Mouse (Mus musculus): Measurements from ENCODE around the gene Tmem229b. TPM values are rescaled to one million over a fixed set of nuclear protein-coding genes. Genes with fewer than 3 reads are reported as not detected.
"Not testable (repeated sequence)": the region's sequence is repeated elsewhere in the genome, so short reads cannot be mapped to it uniquely, and the experiment has no call there.

Gene Tmem229b
- polyA plus RNA-seq, 1 experiment from 2014 or later: 5.0 TPM

- 28% methylated on average over 3 of the region's 3 CpGs for WGBS
- no peak overlapping the region for H3K4me2 ChIP-seq (replicated peaks)
- H3K36me3 ChIP-seq: no peaks in the 10 kb centered on the region
- no peaks in the 10 kb centered on the region for H3K9me3 ChIP-seq
- no peak overlapping the region for H3K27ac ChIP-seq
- H3K4me3 ChIP-seq (replicated peaks): no peak overlapping the region
- H3K9ac ChIP-seq: no peak overlapping the region
- ATAC-seq: no peak
- H3K4me1 ChIP-seq (replicated peaks): 0 out of 2 replicates have a peak, but pooled peaks cover 2% of the 10 kb centered on the region
- no peaks in the 10 kb centered on the region for H3K27me3 ChIP-seq (replicated peaks)
Observed at GRCm38 (mm10) chr12:79035349-79035748, 27.9 kb upstream of the Tmem229b start.

- H3K9me3 ChIP-seq: no peaks in the 10 kb centered on the region
- no peaks in the 10 kb centered on the region for H3K36me3 ChIP-seq
- no peak overlapping the region for H3K4me3 ChIP-seq (replicated peaks)
- no peak for ATAC-seq
- H3K27ac ChIP-seq: no peak overlapping the region
- no peaks in the 10 kb centered on the region for H3K27me3 ChIP-seq (replicated peaks)
- 99% methylated on average over 2 of the region's 2 CpGs for WGBS
- H3K4me1 ChIP-seq (replicated peaks): peaks cover 6% of the 10 kb centered on the region; the same call in 1 of the 2 replicates
- no peak overlapping the region for H3K4me2 ChIP-seq (replicated peaks)
- no peak overlapping the region for H3K9ac ChIP-seq
Observed at GRCm38 (mm10) chr12:79034331-79034730, 26.9 kb upstream of the Tmem229b start.

DNA sequence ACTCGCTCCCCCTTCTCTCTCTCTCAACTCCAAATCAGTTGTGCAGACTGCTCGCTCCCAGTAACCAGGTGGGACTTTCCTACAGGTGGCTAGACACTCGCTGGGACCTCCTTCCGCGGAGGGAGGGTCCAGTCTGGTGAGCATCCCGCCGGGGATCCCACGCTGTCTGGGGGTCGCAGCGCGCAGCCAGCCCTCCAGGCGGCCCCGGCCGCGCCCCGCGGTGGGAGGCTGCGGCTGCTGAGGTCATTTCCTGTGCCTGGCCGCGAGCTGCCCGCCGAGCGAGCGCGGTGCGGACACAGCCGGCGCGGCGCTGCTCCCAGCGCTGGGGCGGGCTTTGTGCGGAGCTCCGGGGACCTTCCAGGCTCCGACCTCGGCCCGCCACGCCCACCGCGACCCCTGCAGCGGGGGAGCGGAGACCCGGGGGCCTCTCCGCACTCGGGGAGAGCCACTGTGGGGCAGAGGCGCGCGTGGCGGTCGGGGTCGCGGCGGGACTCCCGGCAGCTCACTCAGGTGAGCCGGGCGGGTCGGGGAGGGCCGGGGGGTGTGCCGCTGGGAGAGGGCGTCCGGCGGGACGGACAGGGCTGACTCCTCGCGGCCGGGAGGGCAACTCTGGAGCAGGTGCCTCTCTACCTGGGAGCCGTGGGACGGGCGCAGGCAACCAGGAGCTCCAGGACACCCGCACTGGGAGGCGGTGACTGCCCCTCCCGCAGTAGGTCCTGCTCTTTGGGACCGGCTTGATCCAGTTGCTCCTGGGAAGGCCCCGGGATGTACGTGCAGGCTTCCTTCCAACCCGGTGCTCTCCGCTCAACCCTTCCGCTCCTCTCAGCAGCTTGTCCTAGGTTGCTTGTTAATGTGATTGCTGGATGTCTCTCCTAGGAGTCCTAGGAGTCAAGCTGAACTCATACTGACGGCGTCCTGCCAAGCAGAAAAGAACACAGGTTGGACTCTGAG is 21.8 kb upstream of the Tmem229b start, which contains the start of gene Plekhh1:
Gene Plekhh1, plus strand, starts transcription at position 253 of the 951 bp plus-strand sequence.
- H3K9ac ChIP-seq: peak within 1 kb of the TSS; percentile 90
- no peaks in the 10 kb centered on the region for H3K9me3 ChIP-seq
- H3K4me2 ChIP-seq (replicated peaks): peak within 1 kb of the TSS; percentile 91
- H3K36me3 ChIP-seq: no peaks in the 10 kb centered on the region
- WGBS: under 1% methylated on average over 55 of the region's 80 CpGs
- H3K27me3 ChIP-seq (replicated peaks): no peaks in the 10 kb centered on the region
- peak; percentile 95 for ATAC-seq
- peak within 1 kb of the TSS; percentile 74 for H3K27ac ChIP-seq
- H3K4me3 ChIP-seq (replicated peaks): peak within 1 kb of the TSS; percentile 82
- H3K4me1 ChIP-seq (replicated peaks): peaks cover 8% of the 10 kb centered on the region; the same call in 1 of the 2 replicates

DNA sequence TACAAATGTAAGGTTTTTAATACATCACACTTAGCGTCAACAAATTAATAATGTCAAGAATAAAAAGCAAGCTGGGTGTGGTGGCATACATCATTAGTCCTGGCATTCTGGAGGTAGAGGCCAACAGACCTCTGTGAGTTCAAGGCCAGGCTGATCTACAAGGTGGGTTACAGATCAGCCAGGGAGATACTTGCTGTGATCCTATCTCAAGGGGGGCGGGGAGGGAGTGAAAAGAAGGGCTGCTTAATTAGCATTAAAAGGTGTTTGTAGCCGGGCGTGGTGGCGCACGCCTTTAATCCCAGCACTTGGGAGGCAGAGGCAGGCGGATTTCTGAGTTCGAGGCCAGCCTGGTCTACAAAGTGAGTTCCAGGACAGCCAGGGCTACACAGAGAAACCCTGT is 20.1 kb upstream of the Tmem229b start:
- not testable (repeated sequence) for H3K36me3 ChIP-seq; H3K4me2 ChIP-seq (replicated peaks); H3K27me3 ChIP-seq (replicated peaks); H3K9me3 ChIP-seq; H3K27ac ChIP-seq; ATAC-seq; H3K4me1 ChIP-seq (replicated peaks); H3K4me3 ChIP-seq (replicated peaks); H3K9ac ChIP-seq
- WGBS: 96% methylated on average over 8 of the region's 8 CpGs

- Histone ChIP-seq H3K4me1 (replicated peaks) (no peaks in the 10 kb centered on the region), H3K9me3 (no peaks in the 10 kb centered on the region), H3K27me3 (replicated peaks) (no peaks in the 10 kb centered on the region), H3K9ac (no peak overlapping the region), H3K4me3 (replicated peaks) (no peak overlapping the region), H3K4me2 (replicated peaks) (no peak overlapping the region), H3K36me3 (no peaks in the 10 kb centered on the region), H3K27ac (no peak overlapping the region)
- WGBS: 9% methylated on average over 3 of the region's 3 CpGs
- ATAC-seq: peak; percentile 84
Observed at GRCm38 (mm10) chr12:79022882-79023281, 15.5 kb upstream of the Tmem229b start.

GRCm38 (mm10) chr12:79021902-79022301 is 14.5 kb upstream of the Tmem229b start:
- WGBS: 72% methylated on average over 1 of the region's 1 CpGs
- H3K4me1 ChIP-seq (replicated peaks): no peaks in the 10 kb centered on the region
- no peaks in the 10 kb centered on the region for H3K36me3 ChIP-seq
- no peak overlapping the region for H3K4me2 ChIP-seq (replicated peaks)
- no peaks in the 10 kb centered on the region for H3K9me3 ChIP-seq
- H3K27ac ChIP-seq: no peak overlapping the region
- no peaks in the 10 kb centered on the region for H3K27me3 ChIP-seq (replicated peaks)
- ATAC-seq: no peak
- H3K9ac ChIP-seq: no peak overlapping the region
- no peak overlapping the region for H3K4me3 ChIP-seq (replicated peaks)

DNA sequence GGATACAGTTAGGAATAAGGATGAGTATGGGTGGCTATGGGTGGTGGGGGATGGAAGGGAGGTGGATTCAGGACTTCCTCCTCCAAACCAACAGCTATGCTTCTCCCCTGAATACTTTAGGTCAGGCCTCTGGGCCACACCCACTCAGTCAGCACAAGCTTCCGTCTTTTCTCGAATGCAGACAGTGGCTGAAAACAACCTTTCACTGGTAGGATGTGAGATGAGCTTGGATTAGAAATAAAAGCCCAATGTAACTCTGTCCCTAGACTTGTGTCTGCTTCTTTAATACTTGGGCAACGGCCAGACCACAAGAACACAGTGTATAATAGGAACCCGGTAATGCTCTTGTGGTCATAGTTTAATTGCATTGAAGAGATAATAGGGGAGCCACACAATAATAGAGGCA is 10.6 kb upstream of the Tmem229b start:
- no peak overlapping the region for H3K27ac ChIP-seq
- H3K4me1 ChIP-seq (replicated peaks): no peaks in the 10 kb centered on the region
- no peaks in the 10 kb centered on the region for H3K36me3 ChIP-seq
- H3K9me3 ChIP-seq: no peaks in the 10 kb centered on the region
- H3K9ac ChIP-seq: no peak overlapping the region
- WGBS: 46% methylated on average over 4 of the region's 4 CpGs
- no peak for ATAC-seq
- no peaks in the 10 kb centered on the region for H3K27me3 ChIP-seq (replicated peaks)
- H3K4me3 ChIP-seq (replicated peaks): no peak overlapping the region
- no peak overlapping the region for H3K4me2 ChIP-seq (replicated peaks)

DNA sequence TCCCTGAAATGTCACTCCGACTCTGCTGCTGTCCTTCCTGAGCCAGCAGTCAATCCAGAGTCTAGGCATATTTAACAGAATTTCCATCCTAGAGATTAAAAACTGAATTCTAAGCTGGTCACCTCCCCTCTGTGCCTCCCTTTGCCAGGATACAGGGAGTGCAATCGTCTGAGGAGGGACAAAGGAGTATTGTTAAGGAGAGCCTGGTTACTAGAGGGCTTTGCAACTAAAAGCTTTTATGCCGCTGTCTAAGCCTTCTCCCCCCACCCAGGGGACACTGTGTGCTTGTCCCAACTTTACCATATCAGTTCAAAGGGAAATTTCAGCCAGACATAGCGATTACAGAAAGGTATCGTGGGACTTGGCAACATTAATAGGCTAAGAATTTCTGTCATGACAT is 8.7 kb upstream of the Tmem229b start:
- no peak overlapping the region for H3K4me2 ChIP-seq (replicated peaks)
- H3K27me3 ChIP-seq (replicated peaks): no peaks in the 10 kb centered on the region
- H3K4me3 ChIP-seq (replicated peaks): no peak overlapping the region
- WGBS: 59% methylated on average over 5 of the region's 5 CpGs
- H3K4me1 ChIP-seq (replicated peaks): no peaks in the 10 kb centered on the region; the same call in 1 of the 2 replicates
- H3K27ac ChIP-seq: no peak overlapping the region
- H3K9me3 ChIP-seq: no peaks in the 10 kb centered on the region
- no peak overlapping the region for H3K9ac ChIP-seq
- no peak for ATAC-seq
- no peaks in the 10 kb centered on the region for H3K36me3 ChIP-seq

DNA sequence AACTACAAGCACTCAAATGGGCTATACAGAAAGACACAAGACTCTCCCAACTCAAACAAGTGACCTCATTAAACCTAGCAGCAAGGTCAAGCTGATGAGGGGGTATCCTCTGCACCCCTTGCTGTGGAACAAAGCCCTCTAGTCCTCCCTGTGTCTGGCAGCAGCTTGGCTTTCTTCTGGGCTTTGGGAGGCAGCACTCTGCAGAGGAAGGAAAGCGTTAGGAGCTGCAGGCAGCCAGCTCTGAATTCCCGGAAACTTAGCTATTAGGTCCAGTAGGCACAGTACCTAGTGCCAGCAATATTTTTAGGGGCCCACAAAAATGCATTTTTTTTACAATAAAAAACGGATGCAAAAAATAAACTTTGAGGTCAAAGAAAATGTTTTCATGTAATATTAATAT is 3.1 kb upstream of the Tmem229b start:
- Histone ChIP-seq H3K9ac (no peak overlapping the region), H3K36me3 (no peaks in the 10 kb centered on the region), H3K4me1 (replicated peaks) (peaks cover 10% of the 10 kb centered on the region), H3K4me3 (replicated peaks) (no peak overlapping the region), H3K9me3 (no peaks in the 10 kb centered on the region), H3K4me2 (replicated peaks) (no peak overlapping the region), H3K27ac (no peak overlapping the region), H3K27me3 (replicated peaks) (0 out of 2 replicates have a peak, but pooled peaks cover under 1% of the 10 kb centered on the region)
- ATAC-seq: no peak
- whole genome bisulfite sequencing: 36% methylated on average over 3 of the region's 3 CpGs

DNA sequence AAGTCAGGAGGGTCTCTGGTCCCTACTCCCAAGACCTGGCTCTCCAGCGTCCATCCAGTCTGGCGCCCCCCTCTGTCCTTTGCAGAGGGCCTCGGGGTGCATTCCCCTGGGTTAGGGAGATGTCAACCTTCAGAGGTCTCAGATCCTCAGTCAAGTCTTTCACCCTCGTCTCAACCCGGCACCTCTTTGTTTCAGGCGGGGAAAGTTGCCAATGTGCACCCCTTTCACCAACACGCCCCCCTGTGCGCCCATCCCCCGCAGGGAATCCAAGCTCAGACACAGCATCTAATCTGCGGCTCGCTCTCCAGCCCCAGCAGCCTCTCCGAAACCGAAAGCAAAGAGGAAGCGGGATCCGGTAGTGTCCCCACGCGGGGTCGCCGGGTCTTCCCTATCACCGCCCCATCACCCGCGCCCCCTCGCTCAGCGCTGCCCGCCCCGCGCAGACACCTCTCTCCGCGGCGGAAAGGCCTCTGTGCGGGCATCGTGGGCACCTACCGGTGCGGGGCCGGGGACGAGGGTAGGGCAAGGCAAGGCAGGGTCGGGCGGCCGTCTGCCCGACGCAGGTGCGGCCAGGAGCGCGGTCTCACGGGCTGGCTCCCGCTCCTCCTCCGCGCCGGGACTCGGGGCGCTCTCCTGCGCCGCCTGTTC is 825 bp downstream of the Tmem229b start:
- Histone ChIP-seq H3K9me3 (no peaks in the 10 kb centered on the region), H3K4me3 (replicated peaks) (peak overlapping the region; percentile 85), H3K27ac (0 out of 2 replicates have a peak overlapping the region, but pooled peaks have one; percentile 15), H3K36me3 (no peaks in the 10 kb centered on the region), H3K4me2 (replicated peaks) (peak overlapping the region; percentile 97), H3K4me1 (replicated peaks) (peaks cover 10% of the 10 kb centered on the region), H3K9ac (peak overlapping the region; percentile 64), H3K27me3 (replicated peaks) (0 out of 2 replicates have a peak, but pooled peaks cover 8% of the 10 kb centered on the region)
- ATAC-seq: peak; percentile 78
- WGBS: under 1% methylated on average over 52 of the region's 53 CpGs

DNA sequence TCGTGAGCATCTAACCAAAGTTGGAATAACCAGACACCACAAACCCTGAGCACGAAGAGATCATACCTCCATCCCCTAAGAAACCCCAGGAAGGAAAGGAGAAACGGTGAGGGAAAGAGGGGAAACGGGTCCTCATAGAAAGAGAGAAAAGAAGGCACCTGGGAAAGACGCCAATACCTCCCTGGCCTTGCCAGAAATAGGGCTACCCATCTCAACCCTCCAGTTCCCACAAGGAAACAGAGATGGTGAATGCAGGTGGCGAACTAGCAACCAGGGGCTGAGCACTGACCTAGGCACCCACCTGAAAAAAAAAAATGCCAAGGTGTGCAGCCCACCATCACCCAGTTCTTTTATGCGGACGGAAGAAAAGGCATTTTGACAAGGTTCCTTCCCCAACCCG is 1.4 kb downstream of the Tmem229b start:
- H3K36me3 ChIP-seq: no peaks in the 10 kb centered on the region
- peak overlapping the region; percentile 97 for H3K4me2 ChIP-seq (replicated peaks)
- peak overlapping the region; percentile 64; the same call in 1 of the 2 replicates for H3K9ac ChIP-seq
- H3K4me3 ChIP-seq (replicated peaks): peak overlapping the region; percentile 85
- no peaks in the 10 kb centered on the region for H3K9me3 ChIP-seq
- ATAC-seq: no peak
- whole genome bisulfite sequencing: 42% methylated on average over 9 of the region's 9 CpGs
- peaks cover 10% of the 10 kb centered on the region for H3K4me1 ChIP-seq (replicated peaks)
- H3K27me3 ChIP-seq (replicated peaks): 0 out of 2 replicates have a peak, but pooled peaks cover 8% of the 10 kb centered on the region
- H3K27ac ChIP-seq: no peak overlapping the region

DNA sequence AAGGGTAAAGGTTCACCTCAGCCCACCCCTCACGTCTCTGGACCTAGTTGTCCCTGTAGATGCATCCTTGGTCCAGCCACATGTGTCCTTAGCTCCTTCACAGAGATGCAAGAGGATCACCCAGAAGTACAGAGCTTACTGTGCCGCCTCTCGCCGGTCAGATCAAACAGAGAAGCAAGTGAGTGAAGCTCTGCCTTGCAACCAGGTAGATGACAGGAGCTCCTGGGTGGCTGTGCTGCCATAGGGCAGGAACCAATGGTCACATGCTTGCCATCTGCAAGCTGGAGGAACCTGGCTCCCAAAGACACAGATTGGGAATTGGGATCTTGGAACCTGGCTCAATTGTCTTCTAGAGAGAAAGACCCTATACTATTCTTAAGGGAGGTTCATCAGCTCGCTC is 2.0 kb downstream of the Tmem229b start:
- H3K9me3 ChIP-seq: no peaks in the 10 kb centered on the region
- no peak for ATAC-seq
- H3K4me3 ChIP-seq (replicated peaks): no peak overlapping the region
- H3K27ac ChIP-seq: no peak overlapping the region
- 86% methylated on average over 5 of the region's 5 CpGs for WGBS
- H3K4me1 ChIP-seq (replicated peaks): peaks cover 10% of the 10 kb centered on the region
- no peak overlapping the region for H3K4me2 ChIP-seq (replicated peaks)
- no peak overlapping the region for H3K9ac ChIP-seq
- no peaks in the 10 kb centered on the region for H3K36me3 ChIP-seq
- H3K27me3 ChIP-seq (replicated peaks): 0 out of 2 replicates have a peak, but pooled peaks cover 8% of the 10 kb centered on the region

Data from intestine, embryonic 15.5 days (tissue).